Comparison of ENCODE assay signal across 11 mouse cellular contexts in the genomic region with DNA sequence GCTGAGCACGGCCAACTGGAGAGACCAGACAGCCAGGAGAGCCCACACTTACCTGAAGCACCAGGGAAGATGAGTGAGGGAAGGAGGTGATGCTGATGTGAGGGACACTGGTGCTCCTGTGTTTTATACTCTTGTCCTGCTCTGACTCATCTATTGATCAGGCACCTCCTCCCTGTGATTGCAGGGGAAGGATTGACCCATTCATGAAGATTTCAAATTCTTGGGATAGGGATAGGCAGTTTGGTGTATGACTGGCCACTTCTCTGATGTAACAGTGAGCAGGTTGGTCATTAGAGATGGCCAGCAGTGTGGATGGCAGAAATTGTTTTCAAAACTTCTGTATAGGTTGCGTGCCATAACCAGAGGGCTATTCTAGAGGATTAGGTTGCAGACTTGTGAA. TPM values are rescaled to one million over a fixed set of nuclear protein-coding genes. Genes with fewer than 3 reads are reported as not detected.
DNase-seq lines count a peak whose midpoint lies in the region; ATAC-seq and TF ChIP-seq lines count a peak whose summit lies in the region.
"Had no signal": no experiment of that assay in that cellular context is flagged by ENCODE, and none has a peak within 500 bp of the region (broad histone marks: within the 10 kb centered on the region; RNA-seq: fewer than 3 reads in every experiment).

Gene Lor (minus strand): TSS at position 101 of the 400 bp plus-strand sequence.

- no peak for ATAC-seq in heart, embryonic 14.5 days (ENCODE audit: insufficient number of reproducible peaks, insufficient read depth, low FRiP score, low read depth)
- no peak for ATAC-seq in forebrain, postnatal 0 days

- no peak for TF ChIP-seq POLR2A in cortical plate, adult 2 months (IDR thresholded peaks at IDR 0.05; ENCODE audit: extremely low read depth, insufficient read depth, low read length)

- no peak for TF ChIP-seq CTCF in cortical plate, adult 2 months (IDR thresholded peaks at IDR 0.05; ENCODE audit: extremely low read depth, insufficient read depth, low read length)
- TF ChIP-seq CTCF in forebrain, postnatal 0 days (IDR thresholded peaks at IDR 0.05; ENCODE audit: low read depth), result no peak

- peak within 1 kb of the TSS in 1 of 2 experiments; percentile 77; a peak in 3 of 4 replicates for H3K4me3 ChIP-seq in heart, embryonic 14.5 days (ENCODE audit: control insufficient read depth in 1 of 2, insufficient read depth in 1 of 2, low read depth in 1 of 2, low read length in 2 of 2)
- peak within 1 kb of the TSS; percentile 59 for H3K4me3 ChIP-seq in cortical plate, adult 2 months (ENCODE audit: insufficient read depth, low read length)
- peak within 1 kb of the TSS; percentile 73 for H3K4me3 ChIP-seq in forebrain, postnatal 0 days (ENCODE audit: low read depth, low read length)
- H3K4me3 ChIP-seq in midbrain, embryonic 10.5 days, result peak within 1 kb of the TSS; percentile 85

- H3K27me3 ChIP-seq in heart, embryonic 14.5 days (ENCODE audit: control insufficient read depth, insufficient read depth, low read length), result peaks cover 31% of the 10 kb centered on the region
- peaks cover 6% of the 10 kb centered on the region for H3K27me3 ChIP-seq in forebrain, postnatal 0 days (ENCODE audit: insufficient read depth, low read length)
- H3K27me3 ChIP-seq in midbrain, embryonic 10.5 days (ENCODE audit: low read depth, poor library complexity, severe bottlenecking), result peaks cover 53% of the 10 kb centered on the region

- H3K4me2 ChIP-seq in heart, embryonic 14.5 days (ENCODE audit: low read length), result peak within 1 kb of the TSS; percentile 98
- peak within 1 kb of the TSS; percentile 88 for H3K4me2 ChIP-seq in forebrain, postnatal 0 days (ENCODE audit: low read depth)

- H3K9ac ChIP-seq in heart, embryonic 14.5 days (ENCODE audit: low read length), result no peak within 1 kb of the TSS
- H3K9ac ChIP-seq in forebrain, postnatal 0 days, result peak within 1 kb of the TSS; percentile 82; the same call in 1 of the 2 replicates

- no peaks in the 10 kb centered on the region for H3K9me3 ChIP-seq in heart, embryonic 14.5 days (ENCODE audit: control insufficient read depth, low read length)
- H3K9me3 ChIP-seq in forebrain, postnatal 0 days (ENCODE audit: low read length), result no peaks in the 10 kb centered on the region
- no peaks in the 10 kb centered on the region for H3K9me3 ChIP-seq in midbrain, embryonic 10.5 days (replicated peaks)

- H3K27ac ChIP-seq in heart, embryonic 14.5 days (replicated peaks in 1 of 2; ENCODE audit: control insufficient read depth in 1 of 2, insufficient read depth in 1 of 2, low read depth in 2 of 2, low read length in 2 of 2), result no peak within 1 kb of the TSS
- no peak within 1 kb of the TSS for H3K27ac ChIP-seq in cortical plate, adult 2 months (ENCODE audit: insufficient read depth, low read length)
- H3K27ac ChIP-seq in forebrain, postnatal 0 days (ENCODE audit: low read depth, low read length), result peak within 1 kb of the TSS; percentile 91
- H3K27ac ChIP-seq in midbrain, embryonic 10.5 days (replicated peaks), result no peak within 1 kb of the TSS

- no peaks in the 10 kb centered on the region for H3K36me3 ChIP-seq in heart, embryonic 14.5 days (ENCODE audit: control insufficient read depth, insufficient read depth, low read length)
- no peaks in the 10 kb centered on the region for H3K36me3 ChIP-seq in forebrain, postnatal 0 days (ENCODE audit: insufficient read depth)
- H3K36me3 ChIP-seq in midbrain, embryonic 10.5 days, result no peaks in the 10 kb centered on the region

- no peak for DNase-seq in heart, postnatal 25 days (ENCODE audit: low spot score)
- DNase-seq in forebrain, postnatal 0 days, result no peak
- DNase-seq in midbrain, embryonic 10.5 days (ENCODE audit: low spot score), result no peak
- no peak for DNase-seq in urinary bladder, adult 18-20 months (ENCODE audit: low spot score in 2 of 2)
- DNase-seq in left cerebral cortex, adult 18-20 months (ENCODE audit: low spot score in 2 of 2), result no peak
- DNase-seq in left cerebral cortex, postnatal 14 days (ENCODE audit: low spot score in 2 of 2), result no peak
- DNase-seq: cerebellum, adult 18-20 months; layer of hippocampus, adult 9-11 months had no signal

- H3K4me1 ChIP-seq in heart, embryonic 14.5 days (ENCODE audit: control insufficient read depth in 2 of 2, insufficient read depth in 2 of 2, low read length in 2 of 2), result peaks cover 2 to 3% of the 10 kb centered on the region in 2 experiments; a peak in 2 of 4 replicates
- H3K4me1 ChIP-seq in cortical plate, adult 2 months (ENCODE audit: control insufficient read depth, insufficient read depth, low read length), result no peaks in the 10 kb centered on the region
- no peaks in the 10 kb centered on the region for H3K4me1 ChIP-seq in forebrain, postnatal 0 days (ENCODE audit: insufficient read depth)
- peaks cover 16% of the 10 kb centered on the region for H3K4me1 ChIP-seq in midbrain, embryonic 10.5 days

- intact Hi-C loops in heart, postnatal 25 days (cut with DNase I), result no loop called here
- intact Hi-C loops in left cerebral cortex, postnatal 14 days (cut with DNase I), result no loop called here

- WGBS in heart, embryonic 14.5 days, result 81% methylated on average over 2 of the region's 2 CpGs
- whole genome bisulfite sequencing in forebrain, postnatal 0 days, result 81% methylated on average over 2 of the region's 2 CpGs
- 87% methylated on average over 2 of the region's 2 CpGs for WGBS in midbrain, embryonic 10.5 days

RNA-seq across cellular contexts. Expression of gene Lor, which starts in this region (rescaled TPM):
- polyA plus RNA-seq in heart, embryonic 14.5 days (2014; fragmentation: Nextera tagmentation; extraction: Ambion mirVana), result 0.22 and 0.36 TPM in 2 replicates
- total RNA-seq in heart, postnatal 25 days (2021), result not detected
- polyA plus RNA-seq in cortical plate, adult 2 months (2012; rRNA removed), result 4.0 and 4.9 TPM in 2 replicates
- 1.8 and 2.0 TPM in 2 replicates for total RNA-seq in forebrain, postnatal 0 days (2014; rRNA removed)
- polyA plus RNA-seq in forebrain, postnatal 0 days (2015; fragmentation: Nextera tagmentation; extraction: Ambion mirVana), result 10.4 and 14.7 TPM in 2 replicates
- 0.46 and 0.77 TPM in 2 replicates for polyA plus RNA-seq in midbrain, embryonic 10.5 days (2016; fragmentation: Nextera tagmentation; extraction: Ambion mirVana)
- 1 to 10 TPM; 2.7 to 3.1 TPM for total RNA-seq in left cerebral cortex, adult 18-20 months (2021)
- total RNA-seq in left cerebral cortex, postnatal 14 days (2021), result 1 to 10 TPM; 3.1 to 3.7 TPM
- total RNA-seq: gastrocnemius, adult 18-20 months had no signal
